Mouse (Mus musculus): Measurements from ENCODE around the gene Asna1. TPM values are rescaled to one million over a fixed set of nuclear protein-coding genes. Genes with fewer than 3 reads are reported as not detected.

Asna1 gene
- total RNA-seq, 2 experiments from 2014 or later = 13.5 to 20.8 TPM

GRCm38 (mm10) chr8:85035728-85036310 is 10.7 kb upstream of the Asna1 start:
- no peak for ATAC-seq (replicated peaks; ENCODE audit: low FRiP score, poor library complexity, severe bottlenecking)

- ATAC-seq (replicated peaks; ENCODE audit: low FRiP score, poor library complexity, severe bottlenecking) = no peak
Observed at GRCm38 (mm10) chr8:85035165-85035727, 10.2 kb upstream of the Asna1 start.

- no peak for ATAC-seq (replicated peaks; ENCODE audit: low FRiP score, poor library complexity, severe bottlenecking)
Observed at GRCm38 (mm10) chr8:85034764-85035163, 9.7 kb upstream of the Asna1 start.

- ATAC-seq (replicated peaks; ENCODE audit: low FRiP score, poor library complexity, severe bottlenecking) = no peak
Observed at GRCm38 (mm10) chr8:85033867-85034266, 8.8 kb upstream of the Asna1 start.

- ATAC-seq (replicated peaks; ENCODE audit: low FRiP score, poor library complexity, severe bottlenecking) = no peak
Observed at GRCm38 (mm10) chr8:85032622-85033311, 7.7 kb upstream of the Asna1 start.

GRCm38 (mm10) chr8:85029271-85029670 is 4.2 kb upstream of the Asna1 start:
- ATAC-seq (replicated peaks; ENCODE audit: low FRiP score, poor library complexity, severe bottlenecking) = no peak

- no peak for ATAC-seq (replicated peaks; ENCODE audit: low FRiP score, poor library complexity, severe bottlenecking)
Observed at GRCm38 (mm10) chr8:85027922-85028321, 2.8 kb upstream of the Asna1 start.

- ATAC-seq (replicated peaks; ENCODE audit: low FRiP score, poor library complexity, severe bottlenecking) = no peak
Observed at GRCm38 (mm10) chr8:85027516-85027855, 2.4 kb upstream of the Asna1 start.

- peak; percentile 80 for ATAC-seq (replicated peaks; ENCODE audit: low FRiP score, poor library complexity, severe bottlenecking)
Observed at GRCm38 (mm10) chr8:85026670-85027515, 1.8 kb upstream of the Asna1 start, which contains the start of gene Trir. Gene Trir, plus strand, starts transcription at chr8:85026823.

- no peak for ATAC-seq (replicated peaks; ENCODE audit: low FRiP score, poor library complexity, severe bottlenecking)
Observed at GRCm38 (mm10) chr8:85023846-85024245, 1.2 kb downstream of the Asna1 start.

- ATAC-seq (replicated peaks; ENCODE audit: low FRiP score, poor library complexity, severe bottlenecking) = no peak
Observed at GRCm38 (mm10) chr8:85021514-85022055, 3.5 kb downstream of the Asna1 start.

- no peak for ATAC-seq (replicated peaks; ENCODE audit: low FRiP score, poor library complexity, severe bottlenecking)
Observed at GRCm38 (mm10) chr8:85017209-85017608, 7.9 kb downstream of the Asna1 start.

GRCm38 (mm10) chr8:85016724-85017123 is 8.4 kb downstream of the Asna1 start:
- no peak for ATAC-seq (replicated peaks; ENCODE audit: low FRiP score, poor library complexity, severe bottlenecking)

GRCm38 (mm10) chr8:85014431-85014830 is 10.7 kb downstream of the Asna1 start, which contains the start of gene Best2:
Gene Best2, minus strand, starts transcription at chr8:85014531.
- no peak for ATAC-seq (replicated peaks; ENCODE audit: low FRiP score, poor library complexity, severe bottlenecking)

- ATAC-seq (replicated peaks; ENCODE audit: low FRiP score, poor library complexity, severe bottlenecking) = peak; percentile 70
Observed at GRCm38 (mm10) chr8:85013230-85013840, 11.7 kb downstream of the Asna1 start.

- ATAC-seq (replicated peaks; ENCODE audit: low FRiP score, poor library complexity, severe bottlenecking) = no peak
Observed at GRCm38 (mm10) chr8:85011242-85011641, 13.8 kb downstream of the Asna1 start.

GRCm38 (mm10) chr8:85007686-85008085 is 17.4 kb downstream of the Asna1 start:
- peak; percentile 77 for ATAC-seq (replicated peaks; ENCODE audit: low FRiP score, poor library complexity, severe bottlenecking)

GRCm38 (mm10) chr8:84997649-84998295 is 27.3 kb downstream of the Asna1 start:
- peak; percentile 90 for ATAC-seq (replicated peaks; ENCODE audit: low FRiP score, poor library complexity, severe bottlenecking)

- ATAC-seq (replicated peaks; ENCODE audit: low FRiP score, poor library complexity, severe bottlenecking) = no peak
Observed at GRCm38 (mm10) chr8:84996978-84997377, 28.1 kb downstream of the Asna1 start.

All from erythroblast, adult 5-6 weeks (primary cell).